Mouse (Mus musculus): ENCODE measurements at regions not wholly inside any gene's neighbourhood (a gene's known extent, or its start where the extent isn't known, plus 50 kb on each side); places are given as distances from the start of the nearest gene placed in this dataset.
A peak's percentile ranks its signal among the peaks of the same experiment; 100 is the strongest.

- no peak for DNase-seq (ENCODE audit: extremely low spot score)
These were observed 113.2 kb upstream of the Gm17509 start for GRCm38 (mm10) chr13:117334125-117334524.

- no peak for DNase-seq (ENCODE audit: extremely low spot score)
These were observed 113.7 kb upstream of the Gm17509 start for GRCm38 (mm10) chr13:117334539-117334938.

GRCm38 (mm10) chr13:117381086-117381595 lies 160.3 kb upstream of the Gm17509 start:
- DNase-seq (ENCODE audit: extremely low spot score), result no peak

GRCm38 (mm10) chr13:117383480-117384137 lies 162.7 kb upstream of the Gm17509 start:
- DNase-seq (ENCODE audit: extremely low spot score), result no peak

GRCm38 (mm10) chr13:117390287-117390686 lies 169.4 kb upstream of the Gm17509 start:
- DNase-seq (ENCODE audit: extremely low spot score), result no peak

GRCm38 (mm10) chr13:117393488-117393887 lies 172.6 kb upstream of the Gm17509 start:
- no peak for DNase-seq (ENCODE audit: extremely low spot score)

- DNase-seq (ENCODE audit: extremely low spot score), result no peak
These were observed 180.4 kb upstream of the Gm17509 start for GRCm38 (mm10) chr13:117401245-117401644.

- DNase-seq (ENCODE audit: extremely low spot score), result no peak
These were observed 189.1 kb upstream of the Gm17509 start for GRCm38 (mm10) chr13:117409940-117410339.

GRCm38 (mm10) chr13:117413616-117414015 lies 188.5 kb upstream of the Hcn1 start:
- no peak for DNase-seq (ENCODE audit: extremely low spot score)

GRCm38 (mm10) chr13:117423558-117423957 lies 178.6 kb upstream of the Hcn1 start:
- DNase-seq (ENCODE audit: extremely low spot score), result no peak

- DNase-seq (ENCODE audit: extremely low spot score), result no peak
These were observed 177.1 kb upstream of the Hcn1 start for GRCm38 (mm10) chr13:117425015-117425414.

- DNase-seq (ENCODE audit: extremely low spot score), result no peak
These were observed 134.7 kb upstream of the Hcn1 start for GRCm38 (mm10) chr13:117467407-117467806.

GRCm38 (mm10) chr13:117472726-117473125 lies 129.4 kb upstream of the Hcn1 start:
- DNase-seq (ENCODE audit: extremely low spot score), result no peak

- DNase-seq (ENCODE audit: extremely low spot score), result no peak
These were observed 119.5 kb upstream of the Hcn1 start for GRCm38 (mm10) chr13:117482624-117483023.

- DNase-seq (ENCODE audit: extremely low spot score), result no peak
These were observed 93.4 kb upstream of the Hcn1 start for GRCm38 (mm10) chr13:117508746-117509145.

- peak; percentile 27 for DNase-seq (ENCODE audit: extremely low spot score)
These were observed 52.0 kb upstream of the Hcn1 start for GRCm38 (mm10) chr13:117550108-117550507.

All from embryo, embryonic 9.5 days (tissue).